Mouse (Mus musculus): Measurements from ENCODE around the gene Pcnx. TPM values are rescaled to one million over a fixed set of nuclear protein-coding genes. Genes with fewer than 3 reads are reported as not detected.

The Pcnx gene
- total RNA-seq, 2 experiments from 2014 or later = 99.3 to 109 TPM

DNA sequence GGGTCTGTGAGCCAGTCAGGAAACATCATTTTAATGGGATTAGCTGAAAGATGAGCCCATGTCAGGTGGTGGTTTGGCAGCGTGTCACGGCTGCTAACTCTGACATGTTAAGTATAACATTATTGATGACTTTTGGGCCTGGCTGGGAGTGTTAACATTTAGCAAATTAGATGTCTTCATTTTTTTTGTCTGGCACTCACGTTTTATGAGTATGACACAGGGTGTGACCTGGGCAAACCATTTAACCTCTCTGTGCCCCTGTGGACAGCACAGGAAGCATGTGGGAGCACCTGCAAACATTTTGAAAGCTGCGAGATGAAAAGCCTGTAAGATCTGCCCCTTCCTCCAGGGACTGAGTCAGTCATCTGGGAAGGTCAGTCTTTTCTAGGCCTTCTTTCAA is 2.6 kb upstream of the Pcnx start:
- H3K27ac ChIP-seq = no peak overlapping the region
- TF ChIP-seq CTCF (IDR thresholded peaks at IDR 0.05) = no peak
- intact Hi-C loops (cut with DNase I) = no loop called here
- no peak overlapping the region for H3K4me3 ChIP-seq
- no peak for DNase-seq (ENCODE audit: extremely low spot score in 1 of 2, low spot score in 2 of 2)

DNA sequence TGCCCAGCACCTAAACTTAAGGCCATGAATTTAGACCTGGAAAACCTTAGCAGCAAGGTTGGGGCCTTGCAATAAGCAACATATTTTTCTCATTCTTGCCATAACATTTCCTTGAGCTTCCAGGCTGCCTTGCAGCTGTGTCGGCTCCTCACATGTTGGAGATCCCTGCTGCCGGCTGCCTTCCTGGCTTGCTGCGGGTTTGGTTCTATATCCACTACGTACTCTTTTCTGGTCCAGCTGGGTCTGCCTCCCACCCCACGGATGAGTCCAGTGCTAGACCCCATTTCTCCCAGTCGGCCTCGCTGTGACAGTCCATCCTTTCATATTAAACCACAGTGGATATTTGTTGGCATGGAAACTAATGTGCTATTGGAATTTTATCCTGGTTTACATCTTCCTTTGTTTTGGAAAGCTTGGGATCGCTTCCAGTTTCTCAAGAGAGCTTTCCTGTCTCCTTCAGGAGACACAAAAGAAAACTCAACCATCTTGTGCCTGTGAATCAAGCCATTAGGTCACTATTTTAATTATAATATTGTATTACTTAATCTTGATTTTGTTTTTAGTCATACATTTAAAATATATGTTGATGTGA is 1.7 kb upstream of the Pcnx start:
- DNase-seq (ENCODE audit: extremely low spot score in 1 of 2, low spot score in 2 of 2) = no peak
- Histone ChIP-seq H3K4me3 (no peak overlapping the region), H3K27ac (no peak overlapping the region)
- no peak for TF ChIP-seq CTCF (IDR thresholded peaks at IDR 0.05)
- intact Hi-C loops (cut with DNase I) = no loop called here

DNA sequence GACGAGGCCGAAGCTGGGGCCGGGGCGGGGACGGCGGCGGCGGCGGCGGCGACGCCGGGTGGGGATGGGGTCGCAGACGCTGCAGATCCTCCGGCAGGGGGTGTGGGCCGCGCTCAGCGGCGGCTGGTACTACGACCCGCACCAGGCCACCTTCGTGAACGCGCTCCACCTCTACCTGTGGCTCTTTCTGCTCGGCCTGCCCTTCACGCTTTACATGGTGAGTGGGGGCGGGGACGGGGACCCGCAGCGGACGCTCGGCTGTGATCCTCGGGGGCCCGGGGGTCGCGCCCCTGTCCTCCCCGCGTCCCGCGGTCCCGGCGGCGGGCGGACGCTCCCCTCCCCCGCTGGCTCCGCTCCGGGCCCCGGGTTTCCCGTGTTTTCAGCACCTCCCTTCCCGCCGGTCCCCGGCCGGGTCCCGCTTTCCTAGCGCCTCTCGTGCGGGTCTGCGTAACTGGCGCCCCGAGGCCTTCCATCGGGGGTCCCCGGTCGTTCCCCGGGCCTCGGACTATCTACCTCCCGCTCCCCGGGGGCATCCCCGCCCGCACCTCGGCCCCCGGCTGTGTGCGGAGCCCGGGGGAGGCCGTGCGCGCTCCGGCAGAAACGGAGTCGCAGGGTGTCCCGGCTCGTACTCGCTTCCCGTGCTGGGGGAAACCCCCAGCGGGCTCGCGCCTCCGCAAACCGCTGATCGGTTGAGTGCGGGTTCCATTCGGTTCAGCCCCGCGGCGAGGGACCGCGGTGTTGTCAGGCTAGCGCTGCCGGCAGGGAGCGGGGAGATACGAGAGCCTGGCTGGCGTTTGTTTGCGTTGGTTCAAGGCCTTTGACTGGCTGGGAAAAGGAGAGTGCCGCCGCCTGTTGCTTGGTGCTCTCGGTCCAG is 722 bp downstream of the Pcnx start:
- intact Hi-C loops (cut with DNase I) = loop anchor here (2.0 to 5.0 kb wide), 2 partner anchors 54 to 112 kb away; no protein-coding TSS in a partner anchor
- Histone ChIP-seq H3K4me3 (peak overlapping the region; percentile 91), H3K27ac (peak overlapping the region; percentile 95)
- no peak for TF ChIP-seq CTCF (IDR thresholded peaks at IDR 0.05)
- peak; percentile 68 to 71 for DNase-seq (ENCODE audit: extremely low spot score in 1 of 2, low spot score in 2 of 2)

DNA sequence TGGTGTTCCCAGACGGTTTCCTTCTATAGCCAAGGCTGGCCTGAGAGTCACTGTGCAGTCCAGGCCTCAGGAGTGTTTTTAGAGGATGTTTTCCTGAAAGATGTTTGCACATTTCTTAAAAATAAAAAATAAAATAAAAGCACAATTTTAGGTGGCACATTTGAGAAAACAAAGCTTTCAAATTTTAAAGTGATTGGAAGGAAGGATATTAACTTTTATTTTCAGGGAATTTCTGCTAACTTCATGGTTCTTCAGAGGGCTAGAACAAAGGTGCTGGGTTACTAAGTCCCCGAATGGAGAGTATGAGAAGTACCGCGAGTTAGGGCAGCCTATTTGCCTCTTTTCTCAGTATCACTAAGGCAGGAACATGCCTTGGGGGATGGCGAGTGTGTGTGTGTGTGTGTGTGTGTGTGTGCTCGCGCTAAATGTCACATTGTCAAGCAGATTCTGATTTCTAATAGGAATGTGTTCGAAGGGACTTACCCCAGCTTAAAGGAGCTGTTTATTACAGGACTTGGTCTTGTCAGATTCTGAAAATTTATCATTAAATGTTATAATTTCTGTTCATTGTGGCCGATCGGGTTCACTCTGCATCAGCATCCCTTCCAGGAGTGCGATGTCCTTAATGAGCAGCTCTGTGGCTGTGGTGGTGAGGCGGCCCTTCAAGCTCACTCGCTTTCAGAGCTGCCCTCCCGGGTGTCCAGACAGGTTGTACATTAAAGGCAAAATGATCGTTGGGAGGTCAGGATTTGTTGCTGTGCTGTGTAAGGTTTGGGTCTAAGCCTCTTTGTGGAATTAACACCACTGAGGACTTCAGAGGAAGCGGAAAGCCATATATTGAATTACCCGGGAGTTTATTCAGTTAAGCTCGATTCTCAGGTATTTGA is 1.6 kb downstream of the Pcnx start:
- DNase-seq (ENCODE audit: extremely low spot score in 1 of 2, low spot score in 2 of 2) = no peak
- Histone ChIP-seq H3K27ac (peak overlapping the region; percentile 95), H3K4me3 (peak overlapping the region; percentile 91)
- no peak for TF ChIP-seq CTCF (IDR thresholded peaks at IDR 0.05)
- intact Hi-C loops (cut with DNase I) = loop anchor here (2.0 to 5.0 kb wide), 2 partner anchors 53 to 111 kb away; no protein-coding TSS in a partner anchor

DNA sequence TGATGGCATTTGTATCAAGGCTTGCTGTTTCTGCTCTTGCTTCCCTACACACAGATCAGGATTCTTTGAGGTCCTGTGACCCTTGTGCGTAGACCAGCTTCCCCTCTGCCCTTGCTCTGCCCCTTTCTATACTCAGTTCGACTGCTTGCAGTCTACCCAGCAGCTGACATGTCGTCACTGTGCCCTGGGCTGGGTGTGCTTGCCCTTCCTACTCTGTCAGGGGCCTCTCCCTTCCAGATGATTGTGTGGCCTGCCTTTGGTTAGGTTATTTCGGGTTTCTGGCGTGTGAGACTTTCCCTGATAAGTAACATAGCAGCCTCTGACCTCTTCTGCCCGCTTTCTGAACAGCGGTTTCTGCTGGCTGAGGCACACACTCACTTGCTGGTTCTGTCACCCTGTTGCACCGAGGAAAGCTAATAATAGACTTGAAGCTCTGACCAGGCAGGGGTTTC is 2.6 kb downstream of the Pcnx start:
- no peak overlapping the region for H3K27ac ChIP-seq
- H3K4me3 ChIP-seq = peak overlapping the region; percentile 91
- intact Hi-C loops (cut with DNase I) = loop anchor here (5.0 kb wide), 1 partner anchor 110 kb away; no protein-coding TSS in a partner anchor
- DNase-seq (ENCODE audit: extremely low spot score in 1 of 2, low spot score in 2 of 2) = no peak
- no peak for TF ChIP-seq CTCF (IDR thresholded peaks at IDR 0.05)

DNA sequence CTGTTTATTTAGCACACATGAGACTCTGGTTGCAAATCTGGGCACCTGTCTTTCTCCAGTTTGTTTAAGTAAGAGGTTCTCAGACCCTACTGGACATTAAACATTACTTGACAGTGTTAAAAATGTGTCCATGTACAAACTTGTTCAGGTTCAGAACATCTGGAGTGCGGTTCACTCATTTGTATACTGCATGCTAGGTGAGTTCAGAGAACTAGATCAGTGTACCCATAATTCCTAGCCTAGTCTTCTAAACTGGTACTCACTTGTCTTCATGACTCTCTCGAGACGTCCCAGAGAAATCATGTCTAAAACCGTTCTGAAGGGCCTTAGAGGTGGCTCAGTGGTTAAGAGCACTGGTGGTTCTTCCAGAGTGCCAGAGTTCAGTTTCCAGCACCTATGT is 4.1 kb downstream of the Pcnx start:
- no peak for DNase-seq (ENCODE audit: extremely low spot score in 1 of 2, low spot score in 2 of 2)
- no peak overlapping the region for H3K4me3 ChIP-seq
- no peak overlapping the region for H3K27ac ChIP-seq
- intact Hi-C loops (cut with DNase I) = loop anchor here (5.0 kb wide), 1 partner anchor 108 kb away; no protein-coding TSS in a partner anchor
- TF ChIP-seq CTCF (IDR thresholded peaks at IDR 0.05) = no peak

DNA sequence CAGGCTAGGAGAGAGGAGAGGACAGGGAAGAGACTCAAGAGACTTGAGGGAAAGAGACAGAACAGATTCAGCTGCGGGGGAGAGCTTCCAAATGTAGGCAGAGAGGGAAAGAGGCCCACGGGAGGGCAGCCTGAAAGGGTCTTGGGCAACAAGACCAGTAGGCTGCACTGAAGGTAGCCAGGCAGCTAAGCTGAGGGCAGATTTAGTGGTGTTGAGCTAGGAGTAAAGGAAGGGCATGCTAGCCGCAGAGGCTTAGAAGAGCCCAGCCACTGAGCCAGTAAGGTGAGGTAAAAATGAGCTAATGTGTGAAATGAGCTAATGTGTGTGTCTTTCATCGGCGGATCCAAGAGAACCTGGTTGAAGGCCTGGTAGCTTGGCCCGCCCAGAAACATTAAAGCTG is 5.4 kb downstream of the Pcnx start:
- intact Hi-C loops (cut with DNase I) = no loop called here
- no peak for DNase-seq (ENCODE audit: extremely low spot score in 1 of 2, low spot score in 2 of 2)
- Histone ChIP-seq H3K27ac (no peak overlapping the region), H3K4me3 (no peak overlapping the region)
- no peak for TF ChIP-seq CTCF (IDR thresholded peaks at IDR 0.05)

DNA sequence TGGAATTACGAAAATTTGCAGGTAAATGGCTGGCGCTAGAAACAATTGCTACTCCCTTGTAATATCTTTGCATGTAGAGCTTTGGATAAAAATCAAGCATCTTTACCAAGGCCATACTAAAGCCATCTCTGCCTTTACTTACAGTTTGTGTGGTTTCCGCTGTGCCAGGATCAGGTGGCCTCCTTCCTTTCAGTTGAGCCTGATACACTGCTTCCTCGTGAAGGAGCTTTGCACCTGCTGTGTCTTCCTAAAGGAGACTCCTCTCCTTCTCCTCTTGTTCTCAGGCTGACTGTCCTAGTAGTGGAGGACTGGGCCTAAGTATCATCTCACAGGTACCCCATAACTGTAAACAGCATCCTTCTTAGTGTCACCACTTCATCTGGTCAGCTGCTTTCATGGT is 7.5 kb downstream of the Pcnx start:
- DNase-seq (ENCODE audit: extremely low spot score in 1 of 2, low spot score in 2 of 2) = no peak
- Histone ChIP-seq H3K27ac (no peak overlapping the region), H3K4me3 (no peak overlapping the region)
- TF ChIP-seq CTCF (IDR thresholded peaks at IDR 0.05) = no peak
- intact Hi-C loops (cut with DNase I) = no loop called here

DNA sequence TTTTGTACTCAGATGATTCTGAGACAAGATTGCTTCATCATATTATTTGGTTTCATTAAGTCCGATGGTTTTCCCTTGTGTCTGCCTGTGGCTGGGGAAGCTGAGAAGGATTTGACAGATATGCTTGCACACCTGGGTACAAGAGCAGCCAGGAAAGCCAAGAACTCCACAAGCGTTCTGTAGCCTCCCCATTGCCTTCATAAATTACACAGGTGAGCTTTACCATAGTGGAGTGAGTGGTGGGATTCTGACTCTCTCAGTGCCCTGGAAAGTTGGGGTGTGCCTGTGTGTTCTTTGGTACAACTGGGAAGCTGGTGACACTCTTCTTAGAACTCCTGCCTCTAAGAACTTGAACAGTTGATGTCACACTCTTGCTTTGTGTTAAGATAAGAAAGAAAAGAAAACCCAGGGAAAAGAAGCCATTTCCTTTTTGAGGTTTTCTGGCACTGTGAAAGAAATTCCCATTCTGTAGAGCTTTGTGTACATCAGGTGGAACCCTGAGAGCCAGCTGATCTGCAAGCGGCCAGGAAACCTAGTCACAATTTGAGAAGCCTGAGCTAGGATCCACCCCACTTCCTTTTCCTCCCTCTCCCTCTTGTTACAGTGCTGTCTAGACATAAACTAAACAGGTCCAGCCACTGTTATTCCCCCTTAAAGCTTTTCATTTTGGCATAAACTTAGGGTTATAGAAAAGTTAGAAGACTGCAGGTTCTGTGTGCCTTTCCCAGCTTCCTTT is 9.6 kb downstream of the Pcnx start:
- DNase-seq (ENCODE audit: extremely low spot score in 1 of 2, low spot score in 2 of 2) = no peak
- Histone ChIP-seq H3K27ac (no peak overlapping the region), H3K4me3 (no peak overlapping the region)
- TF ChIP-seq CTCF (IDR thresholded peaks at IDR 0.05) = no peak
- intact Hi-C loops (cut with DNase I) = no loop called here

DNA sequence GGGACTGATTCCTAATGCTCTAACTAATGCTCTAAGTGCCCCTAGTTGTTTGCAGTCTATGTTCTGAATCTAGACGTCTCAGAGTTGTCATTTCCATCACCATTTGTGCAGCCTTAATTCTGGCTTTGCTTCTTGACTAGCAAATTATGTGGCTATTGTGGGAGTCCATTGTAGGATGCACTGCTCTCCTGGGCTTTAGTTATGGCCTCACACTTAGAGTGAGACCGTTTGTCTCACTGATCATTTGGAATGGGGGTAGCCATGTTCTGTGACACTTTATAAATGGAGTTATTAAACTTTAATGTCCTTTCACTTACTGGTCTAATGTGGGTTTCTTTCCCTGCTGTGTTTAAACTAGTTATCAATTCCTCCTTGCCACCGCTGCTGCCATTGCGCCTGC is 13.5 kb downstream of the Pcnx start:
- intact Hi-C loops (cut with DNase I) = no loop called here
- TF ChIP-seq CTCF (IDR thresholded peaks at IDR 0.05) = no peak
- no peak overlapping the region for H3K27ac ChIP-seq
- no peak for DNase-seq (ENCODE audit: extremely low spot score in 1 of 2, low spot score in 2 of 2)
- no peak overlapping the region for H3K4me3 ChIP-seq

DNA sequence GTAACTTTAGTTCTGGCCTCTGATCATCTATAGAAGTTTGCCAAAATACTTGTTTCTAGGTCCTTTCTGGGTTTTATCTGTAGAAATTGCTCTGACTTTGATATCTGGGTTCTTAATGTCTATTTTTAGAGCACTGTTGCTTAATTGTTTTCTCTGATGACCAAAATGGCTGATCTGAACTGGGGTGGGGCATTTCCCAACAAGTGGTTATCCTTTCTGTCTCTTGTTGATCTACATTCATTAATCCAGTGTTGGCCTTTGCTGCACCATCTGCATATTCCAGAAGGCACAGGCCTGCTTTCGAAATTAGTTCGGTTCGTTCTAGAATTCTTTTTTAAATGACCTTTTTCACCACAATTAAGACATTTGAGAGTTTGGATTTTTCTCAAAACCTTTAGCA is 20.3 kb downstream of the Pcnx start:
- TF ChIP-seq CTCF (IDR thresholded peaks at IDR 0.05) = no peak
- no peak overlapping the region for H3K27ac ChIP-seq
- H3K4me3 ChIP-seq = no peak overlapping the region
- intact Hi-C loops (cut with DNase I) = no loop called here
- no peak for DNase-seq (ENCODE audit: extremely low spot score in 1 of 2, low spot score in 2 of 2)

Data from left cerebral cortex, adult 2 months (tissue).